Mouse (Mus musculus) hindbrain, embryonic 10.5 days (tissue): ENCODE data around the gene Fsip1. TPM values are rescaled to one million over a fixed set of nuclear protein-coding genes. Genes with fewer than 3 reads are reported as not detected.

Experiments used
- DNase-seq: peaks from one replicate; pipeline ENCODE4 v3.0.0-alpha.2; 2017; ENCODE audit warnings: low spot score
- H3K27ac ChIP-seq: fragments of 300-500 bp; sonication (generic); 2 replicates; pipeline ENCODE4 v1.5.1; 2016; ENCODE audit warnings: mild to moderate bottlenecking, moderate library complexity
- H3K27me3 ChIP-seq: fragments of 300-500 bp; sonication (generic); 2 replicates; pipeline ENCODE4 v1.6.1; 2016; ENCODE audit warnings: mild to moderate bottlenecking; ENCODE audit not compliant: poor library complexity, insufficient read depth, severe bottlenecking
- H3K36me3 ChIP-seq: fragments of 300-500 bp; sonication (generic); 2 replicates; pipeline ENCODE4 v1.6.1; 2016; ENCODE audit warnings: mild to moderate bottlenecking, moderate library complexity
- H3K4me1 ChIP-seq: fragments of 300-500 bp; sonication (generic); replicated peaks from 2 replicates; pipeline ENCODE4 v1.6.1; 2016; ENCODE audit warnings: mild to moderate bottlenecking
- H3K4me3 ChIP-seq: fragments of 300-500 bp; sonication (generic); 2 replicates; pipeline ENCODE4 v1.5.1; 2016; ENCODE audit warnings: mild to moderate bottlenecking, moderate library complexity
- H3K9me3 ChIP-seq: fragments of 300-500 bp; sonication (generic); 2 replicates; pipeline ENCODE4 v1.6.1; 2016; ENCODE audit warnings: mild to moderate bottlenecking, moderate library complexity
- WGBS: fragments of 180-500 bp; shearing (Covaris S2); methylation state at CpG from one replicate; pipeline ENCODE4 v1.1.7; 2016; 5-methylcytosine and 5-hydroxymethylcytosine counted together
- polyA plus RNA-seq: library from polyadenylated mRNA; unstranded; fragments of >200 nt; fragmentation: Nextera tagmentation; extraction: Ambion mirVana; gene quantifications from 2 replicates; pipeline ENCODE4 v1.2.1, GENCODE M21; 2016

Gene Fsip1
- polyA plus RNA-seq, 1 experiment from 2014 or later = 3.1 TPM

- no peak overlapping the region for H3K4me3 ChIP-seq
- H3K4me1 ChIP-seq = no peaks in the 10 kb centered on the region
- H3K9me3 ChIP-seq = no peaks in the 10 kb centered on the region
- WGBS = 95% methylated on average over 2 of the region's 2 CpGs
- DNase-seq = no peak
- H3K27me3 ChIP-seq = no peaks in the 10 kb centered on the region
- no peaks in the 10 kb centered on the region for H3K36me3 ChIP-seq
- no peak overlapping the region for H3K27ac ChIP-seq
Observed at GRCm38 (mm10) chr2:118085647-118086046, 171.1 kb downstream of the Fsip1 start.

DNA sequence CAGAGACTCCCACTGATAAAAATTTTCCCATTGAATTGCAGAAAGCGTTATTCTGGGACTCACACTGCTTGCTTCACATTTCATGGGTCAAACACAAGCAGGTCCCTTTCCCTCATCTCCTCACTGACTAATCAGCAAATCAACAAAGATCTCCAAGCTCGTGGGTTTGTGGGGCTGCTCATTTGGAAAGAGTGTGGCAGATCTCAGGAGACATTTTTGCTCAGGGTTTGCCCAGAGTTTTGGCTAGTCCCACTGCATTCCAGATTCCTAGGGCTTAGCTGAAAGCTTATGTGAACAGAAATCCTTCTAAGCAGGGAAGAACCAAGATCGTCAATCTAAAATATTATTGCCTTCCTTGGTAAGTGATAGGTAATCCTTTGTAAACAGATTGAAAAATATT is 172.1 kb downstream of the Fsip1 start:
- WGBS = 80% methylated on average over 3 of the region's 3 CpGs
- DNase-seq = no peak

GRCm38 (mm10) chr2:118083652-118084051 is 173.1 kb downstream of the Fsip1 start:
- no peak overlapping the region for H3K27ac ChIP-seq
- H3K4me3 ChIP-seq = no peak overlapping the region
- H3K9me3 ChIP-seq = no peaks in the 10 kb centered on the region
- no peaks in the 10 kb centered on the region for H3K4me1 ChIP-seq
- H3K36me3 ChIP-seq = no peaks in the 10 kb centered on the region
- no peak for DNase-seq
- WGBS = 90% methylated on average over 6 of the region's 6 CpGs
- no peaks in the 10 kb centered on the region for H3K27me3 ChIP-seq

More for the DNA sequence above, 172.1 kb downstream of the Fsip1 start:
- H3K4me1 ChIP-seq = no peaks in the 10 kb centered on the region
- H3K27me3 ChIP-seq = no peaks in the 10 kb centered on the region
- no peak overlapping the region for H3K27ac ChIP-seq
- no peak overlapping the region for H3K4me3 ChIP-seq
- no peaks in the 10 kb centered on the region for H3K36me3 ChIP-seq
- no peaks in the 10 kb centered on the region for H3K9me3 ChIP-seq

- no peak for DNase-seq
- H3K4me3 ChIP-seq = no peak overlapping the region
- 82% methylated on average over 5 of the region's 5 CpGs for WGBS
- H3K9me3 ChIP-seq = no peaks in the 10 kb centered on the region
- no peaks in the 10 kb centered on the region for H3K27me3 ChIP-seq
- no peaks in the 10 kb centered on the region for H3K4me1 ChIP-seq
- H3K27ac ChIP-seq = no peak overlapping the region
- no peaks in the 10 kb centered on the region for H3K36me3 ChIP-seq
Observed at GRCm38 (mm10) chr2:118081581-118081980, 175.2 kb downstream of the Fsip1 start.

Other genes starting within 250 kb of the Fsip1 start
- gene Thbs1, start 145.1 kb downstream of the Fsip1 start, polyA plus RNA-seq = 27.3 and 33.8 TPM in 2 replicates
- gene Gpr176, start 116.5 kb upstream of the Fsip1 start, polyA plus RNA-seq = 0.39 TPM in 2 replicates
- gene Eif2ak4, start 131.7 kb upstream of the Fsip1 start, polyA plus RNA-seq = 11.4 and 14.2 TPM in 2 replicates
- 281 and 316 TPM in 2 replicates for gene Srp14, start 222.7 kb upstream of the Fsip1 start, polyA plus RNA-seq